Mouse (Mus musculus) adipose tissue, adult 10 weeks (tissue): ENCODE data around the gene Stxbp1. TPM values are rescaled to one million over a fixed set of nuclear protein-coding genes. Genes with fewer than 3 reads are reported as not detected.

ENCODE experiments used
- polyA plus RNA-seq: library from polyadenylated mRNA; stranded (reverse); fragments of 350-450 nt; fragmentation: Illumina TruSeq; extraction: RNeasy Lipid Tissue Mini Kit (QIAGEN cat#74804); gene quantifications from one replicate; pipeline ENCODE4 v1.2.3, GENCODE M21; 2014; ENCODE audit warnings: low read depth, low replicate concordance

Stxbp1 gene
- 9.1 TPM for polyA plus RNA-seq

DNA sequence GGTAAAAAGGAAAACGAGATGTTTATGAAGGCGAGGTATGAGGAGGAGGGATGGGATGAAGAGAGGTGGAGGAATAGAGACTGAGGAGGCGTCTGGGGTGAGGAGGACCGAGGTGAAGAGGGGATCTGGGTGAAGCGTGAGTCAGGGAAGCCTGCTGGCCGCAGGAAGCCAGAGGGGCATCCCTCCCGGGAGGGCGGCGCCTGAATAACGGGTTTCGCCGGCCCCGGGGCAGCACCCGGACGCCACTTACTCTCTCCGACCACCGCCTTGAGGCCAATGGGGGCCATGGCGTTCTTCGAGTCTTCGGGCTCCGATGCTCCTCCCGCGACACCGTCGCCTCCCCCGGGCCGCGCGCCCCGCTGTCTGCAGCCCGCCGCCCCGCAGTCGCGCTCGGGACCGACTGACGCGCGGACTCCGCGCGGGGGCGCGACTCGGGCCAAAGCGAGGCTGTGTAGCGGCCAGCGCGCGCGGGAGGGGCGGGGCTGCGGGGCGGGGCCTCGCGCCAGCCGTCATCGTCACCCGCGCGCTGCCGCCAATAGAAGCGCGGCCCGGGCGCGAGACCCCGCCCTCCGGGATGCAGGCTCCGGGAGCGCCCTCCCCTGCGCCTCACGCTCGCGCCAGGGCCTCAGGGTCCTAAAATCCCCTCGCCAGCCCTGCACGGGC, at the start of gene Stxbp1:
Gene Stxbp1, minus strand, starts transcription at position 441 of the 663 bp plus-strand sequence.

DNA sequence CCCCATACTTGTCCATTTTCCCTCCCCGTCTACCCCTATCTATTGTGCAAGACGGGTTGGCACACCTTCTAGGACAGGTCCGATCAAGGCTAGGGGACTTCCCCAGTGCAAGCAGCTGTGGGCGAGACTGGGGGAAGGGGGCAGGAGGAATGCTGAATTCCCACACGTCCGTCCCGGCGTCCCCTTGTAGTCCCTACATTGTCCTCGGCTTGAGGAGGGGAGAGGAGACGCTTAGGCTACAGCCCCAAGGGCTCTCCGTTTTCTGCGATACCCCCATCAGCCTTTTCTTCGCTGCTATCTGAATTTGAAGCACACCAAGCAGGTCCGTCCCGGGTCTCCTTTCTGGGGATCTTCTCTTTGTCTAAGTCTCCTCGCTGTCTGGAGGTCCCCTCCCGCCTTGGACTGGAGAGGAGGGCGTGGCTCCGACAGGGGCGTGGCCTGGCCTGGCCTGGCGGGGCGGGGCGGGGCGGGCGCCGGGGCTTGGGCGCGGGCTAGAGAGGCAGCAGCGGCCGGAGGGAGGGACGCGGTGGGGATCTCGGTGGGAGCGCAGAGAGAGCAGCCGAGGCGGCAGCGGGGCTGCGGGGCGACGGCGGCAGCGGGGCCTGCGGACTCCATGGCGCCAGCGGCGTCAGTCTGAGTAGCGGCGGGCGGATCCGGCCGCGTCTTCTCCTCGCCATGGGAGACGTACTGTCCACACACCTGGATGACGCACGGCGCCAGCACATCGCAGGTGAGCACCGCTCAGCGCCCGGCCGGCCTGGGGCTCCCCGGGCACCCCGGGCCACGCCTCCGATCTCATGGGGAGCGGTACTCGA, 28.8 kb upstream of the Stxbp1 start, which contains the start of gene Fam129b:
Gene Fam129b, plus strand, starts transcription at position 440 of the 815 bp plus-strand sequence.

DNA sequence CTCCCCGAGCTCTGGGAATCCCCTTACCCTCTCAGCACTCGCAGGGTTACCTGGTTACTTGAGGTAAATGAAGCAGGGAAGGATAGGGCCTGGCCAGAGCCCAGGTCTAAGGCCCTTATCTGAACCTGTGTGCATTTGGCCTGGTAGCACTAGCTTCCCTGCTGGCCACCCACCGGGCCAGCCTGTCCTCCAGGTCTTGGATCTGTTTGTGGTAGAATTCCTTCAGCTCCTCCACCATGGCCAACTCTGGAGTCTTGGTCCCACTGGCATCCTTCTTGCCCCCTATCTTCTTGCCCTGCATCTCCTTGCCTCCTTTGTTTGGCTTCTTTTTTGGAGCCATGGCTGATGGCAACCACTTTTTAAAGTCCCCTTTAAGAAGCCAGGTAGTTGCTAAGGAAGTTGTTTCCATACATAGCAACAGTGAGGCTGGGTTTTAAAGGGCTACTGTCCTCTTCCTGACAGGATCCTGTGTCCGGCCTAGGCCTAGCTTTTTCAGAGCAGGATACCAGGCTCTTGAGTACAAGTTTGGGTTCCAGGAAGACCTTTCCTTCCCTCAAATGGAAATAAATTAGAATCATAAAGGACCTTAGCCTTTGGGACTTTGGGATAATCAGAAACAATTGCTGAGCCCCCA, 62.9 kb downstream of the Stxbp1 start, which contains the start of gene Cfap157:
Gene Cfap157, minus strand, starts transcription at position 381 of the 634 bp plus-strand sequence.

DNA sequence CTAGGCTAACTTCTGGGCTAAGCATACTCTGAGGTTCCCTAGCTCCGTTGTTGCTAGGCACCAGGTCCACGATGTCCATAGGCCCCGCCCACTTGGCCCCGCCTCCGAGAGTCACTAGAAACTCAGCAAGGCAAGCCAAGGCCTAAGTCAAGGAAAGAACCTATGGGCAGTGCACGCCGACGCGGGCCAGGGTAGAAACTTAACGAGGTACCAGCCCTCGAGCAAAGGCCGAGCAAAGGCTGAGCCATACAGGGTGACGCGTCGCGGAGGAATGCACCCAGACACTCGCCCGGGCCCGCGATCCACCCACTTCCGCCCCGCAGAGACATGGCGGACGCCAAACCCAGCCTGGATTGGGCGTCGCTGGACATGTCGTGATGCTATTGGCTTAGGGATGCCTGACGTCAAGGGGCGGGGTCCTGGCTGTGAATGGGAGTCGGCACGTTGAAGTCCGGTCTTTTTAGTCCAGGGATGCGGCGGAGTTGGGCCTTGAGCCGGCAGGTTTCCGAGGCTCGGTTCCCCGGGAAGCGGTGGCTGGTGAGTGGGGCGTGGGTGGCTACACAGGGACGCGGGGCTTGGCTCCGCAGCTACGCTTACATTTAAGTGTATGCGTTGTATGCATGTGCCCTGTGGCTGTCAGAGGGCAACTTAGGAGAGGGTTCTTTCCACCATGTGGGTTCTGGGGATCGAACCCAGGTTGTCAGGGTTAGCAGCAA, 71.5 kb downstream of the Stxbp1 start, which contains the start of the genes Ttc16 and Ptrh1:
Gene Ttc16, minus strand, starts transcription at position 275 of the 716 bp plus-strand sequence.
Gene Ptrh1, plus strand, starts transcription at position 428 of the 716 bp plus-strand sequence.

DNA sequence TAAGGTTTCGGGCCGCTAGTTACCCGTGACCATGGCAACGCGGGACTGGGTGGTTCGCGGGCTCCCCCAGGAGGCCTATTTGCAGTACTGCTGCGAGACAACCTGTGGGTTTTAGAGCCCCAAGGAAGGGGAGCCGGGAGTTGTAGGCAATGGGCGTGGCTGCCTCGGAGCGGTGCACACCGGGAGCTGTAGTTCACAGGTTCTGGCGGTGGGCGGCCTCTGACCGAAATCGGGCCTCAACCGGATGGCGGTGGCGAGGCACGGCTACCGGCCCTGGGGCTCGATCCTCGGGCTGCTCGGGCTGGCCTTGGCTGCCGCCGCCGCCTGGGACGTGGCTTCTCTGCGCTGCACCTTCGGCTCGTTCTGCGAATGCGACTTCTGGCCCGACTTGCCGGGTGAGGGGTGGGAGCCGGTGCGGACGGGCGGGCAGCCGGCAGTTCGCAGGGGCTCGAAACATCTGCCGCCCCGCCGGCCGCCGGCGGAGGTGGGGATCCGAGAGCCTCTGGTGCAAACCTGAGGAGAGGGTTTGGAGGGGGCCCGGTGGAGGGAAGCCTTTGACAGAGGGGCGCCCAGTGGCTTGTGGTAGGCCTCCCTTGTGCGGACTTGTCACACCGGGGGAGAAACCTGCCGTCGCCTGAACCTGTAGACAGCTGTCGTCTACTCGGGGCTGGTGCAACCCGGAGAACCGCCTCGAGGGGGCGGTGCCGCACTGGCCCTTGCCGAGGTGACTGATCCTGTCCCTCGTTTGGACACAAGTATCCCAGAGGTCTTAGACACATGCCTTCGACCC, 89.8 kb downstream of the Stxbp1 start, which contains the start of gene Tor2a:
Gene Tor2a, plus strand, starts transcription at position 179 of the 790 bp plus-strand sequence.

DNA sequence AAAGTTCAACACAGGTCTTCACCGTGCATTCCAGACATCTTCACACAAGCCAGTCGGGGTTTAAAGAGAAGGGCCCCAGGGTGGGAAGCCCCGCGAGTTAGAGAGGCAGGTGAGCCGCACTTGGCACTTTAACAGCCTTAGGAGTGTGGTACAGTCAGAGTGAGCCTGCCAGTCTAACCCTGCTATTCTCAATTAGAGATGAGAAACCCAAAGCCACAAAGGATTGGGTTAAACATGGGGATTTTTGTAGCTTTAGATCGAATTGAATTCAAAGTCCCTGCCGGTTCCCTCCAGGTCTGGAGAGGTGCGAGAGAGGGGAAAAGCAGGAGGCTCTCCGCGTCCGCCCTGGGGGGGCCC, 106.2 kb downstream of the Stxbp1 start, which contains the start of gene 6330409D20Rik:
Gene 6330409D20Rik, minus strand, starts transcription at position 101 of the 357 bp plus-strand sequence.

Other genes starting within 250 kb of the Stxbp1 start
- 24.1 TPM for gene St6galnac6, start 247.5 kb downstream of the Stxbp1 start, polyA plus RNA-seq
- gene Ak1, start 225.5 kb downstream of the Stxbp1 start, polyA plus RNA-seq: 38.9 TPM
- 49.7 TPM for gene Eng, start 200.7 kb downstream of the Stxbp1 start, polyA plus RNA-seq
- gene Fpgs, start 143.1 kb downstream of the Stxbp1 start, polyA plus RNA-seq: 50.8 TPM
- gene Cdk9, start 134.2 kb downstream of the Stxbp1 start, polyA plus RNA-seq: 63.0 TPM
- 12.2 TPM for gene Sh2d3c, start 126.2 kb downstream of the Stxbp1 start, polyA plus RNA-seq
- gene 6330409D20Rik, start 106.2 kb downstream of the Stxbp1 start, polyA plus RNA-seq: not detected
- gene Tor2a, start 90.0 kb downstream of the Stxbp1 start, polyA plus RNA-seq: 40.9 TPM
- gene Ttc16, start 71.6 kb downstream of the Stxbp1 start, polyA plus RNA-seq: 4.4 TPM
- gene Ptrh1, start 71.5 kb downstream of the Stxbp1 start, polyA plus RNA-seq: 5.0 TPM
- 3.0 TPM for gene Cfap157, start 62.8 kb downstream of the Stxbp1 start, polyA plus RNA-seq
- 43.8 TPM for gene Fam129b, start 28.9 kb upstream of the Stxbp1 start, polyA plus RNA-seq
- 796 TPM for gene Rpl12, start 114.3 kb upstream of the Stxbp1 start, polyA plus RNA-seq
- gene Lrsam1, start 114.4 kb upstream of the Stxbp1 start, polyA plus RNA-seq: 13.7 TPM
- gene Slc2a8, start 134.8 kb upstream of the Stxbp1 start, polyA plus RNA-seq: 21.9 TPM